Mouse (Mus musculus) splenic B cell, adult 2 months (primary cell): Measurements from ENCODE around the gene Tsc22d4.
"Not testable (repeated sequence)": the region's sequence is repeated elsewhere in the genome, so short reads cannot be mapped to it uniquely, and the experiment has no call there.

Experiments
- DNase-seq: peaks from one replicate; pipeline ENCODE4 v3.0.0-alpha.2; 2011; ENCODE audit warnings: low read depth, low spot score
- H3K27me3 ChIP-seq: 2 replicates; pipeline ENCODE4 v1.6.1; 2012; ENCODE audit warnings: mild to moderate bottlenecking, low read length, moderate library complexity, mixed read lengths; ENCODE audit not compliant: control insufficient read depth, poor library complexity, insufficient read depth, severe bottlenecking
- H3K36me3 ChIP-seq: 2 replicates; pipeline ENCODE4 v1.6.1; 2012; ENCODE audit warnings: mild to moderate bottlenecking, low read length, moderate library complexity, mixed read lengths; ENCODE audit not compliant: control insufficient read depth, poor library complexity, insufficient read depth, severe bottlenecking

The Tsc22d4 gene

GRCm38 (mm10) chr5:137745214-137746171 lies at the start of gene Tsc22d4:
Tsc22d4 (plus strand) TSS chr5:137745730.
- DNase-seq, result peak; percentile 90
- Histone ChIP-seq H3K36me3 (no peaks in the 10 kb centered on the region), H3K27me3 (no peaks in the 10 kb centered on the region)

DNA sequence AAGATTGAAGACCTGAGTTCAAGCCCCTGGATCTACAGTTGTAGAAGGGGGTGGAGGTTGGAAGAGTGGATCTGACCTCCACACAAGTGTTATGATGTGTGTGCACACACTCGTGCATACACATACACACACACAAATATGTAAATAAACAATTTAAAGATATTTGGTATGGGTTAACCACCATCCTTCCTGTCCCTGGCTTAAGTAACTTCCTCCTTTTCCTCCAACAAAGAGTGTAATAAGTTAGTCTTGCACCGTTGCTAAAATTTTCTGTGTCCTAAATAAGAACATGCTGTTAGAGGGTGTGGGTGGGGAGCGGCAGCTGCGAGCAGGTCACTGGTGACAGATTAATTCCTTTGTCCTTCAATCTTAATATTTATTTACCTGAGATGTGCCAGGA lies 49.6 kb upstream of the Tsc22d4 start:
- Histone ChIP-seq H3K36me3 (no peaks in the 10 kb centered on the region), H3K27me3 (no peaks in the 10 kb centered on the region)
- no peak for DNase-seq

GRCm38 (mm10) chr5:137699080-137699479 lies 46.5 kb upstream of the Tsc22d4 start:
- Histone ChIP-seq H3K27me3 (no peaks in the 10 kb centered on the region), H3K36me3 (no peaks in the 10 kb centered on the region)
- no peak for DNase-seq

DNA sequence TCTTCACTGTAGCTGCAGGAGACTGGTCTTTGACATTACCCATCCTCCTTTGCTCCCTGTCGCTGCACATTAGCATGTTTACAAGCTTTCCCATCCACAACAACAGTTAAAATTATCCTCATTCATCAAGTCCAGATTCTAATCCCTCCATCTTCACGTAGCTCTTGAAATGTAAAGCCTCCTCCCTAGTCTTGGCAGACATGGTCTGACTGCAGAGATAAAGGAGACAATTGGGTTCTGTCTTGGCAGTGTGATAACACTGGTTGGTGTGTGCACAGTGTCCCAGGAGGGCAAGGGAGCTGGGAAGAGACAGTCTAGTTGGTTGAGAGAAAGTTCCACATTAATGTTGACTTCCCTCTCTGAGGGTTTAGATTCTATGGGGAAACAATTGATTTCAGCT lies 45.7 kb upstream of the Tsc22d4 start:
- H3K36me3 ChIP-seq, result no peaks in the 10 kb centered on the region
- DNase-seq, result no peak
- H3K27me3 ChIP-seq, result no peaks in the 10 kb centered on the region

DNA sequence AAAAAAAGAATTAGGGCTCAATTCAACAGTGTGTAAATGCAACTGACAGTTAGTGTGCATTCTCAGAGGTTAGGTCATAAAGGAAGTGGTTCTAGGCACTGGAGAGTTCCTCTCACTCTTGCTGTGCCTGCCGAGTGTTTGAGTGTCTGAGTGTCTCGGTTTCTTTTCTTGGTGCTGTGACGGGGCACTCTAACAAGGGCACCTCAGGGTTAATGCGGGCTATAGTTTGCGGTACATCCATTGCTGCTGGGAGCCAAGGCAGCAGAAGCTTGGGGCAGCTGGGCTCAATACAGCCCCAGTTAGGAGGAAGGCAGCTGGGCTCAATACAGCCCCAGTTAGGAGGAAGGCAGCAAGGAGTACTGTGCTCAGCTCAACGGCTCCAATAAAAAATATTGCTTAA lies 40.3 kb upstream of the Tsc22d4 start:
- DNase-seq, result peak; percentile 33
- Histone ChIP-seq H3K36me3 (no peaks in the 10 kb centered on the region), H3K27me3 (no peaks in the 10 kb centered on the region)

- peak; percentile 86 for DNase-seq
- no peaks in the 10 kb centered on the region for H3K27me3 ChIP-seq
- no peaks in the 10 kb centered on the region for H3K36me3 ChIP-seq
Observed at GRCm38 (mm10) chr5:137706913-137707633, 38.5 kb upstream of the Tsc22d4 start.

DNA sequence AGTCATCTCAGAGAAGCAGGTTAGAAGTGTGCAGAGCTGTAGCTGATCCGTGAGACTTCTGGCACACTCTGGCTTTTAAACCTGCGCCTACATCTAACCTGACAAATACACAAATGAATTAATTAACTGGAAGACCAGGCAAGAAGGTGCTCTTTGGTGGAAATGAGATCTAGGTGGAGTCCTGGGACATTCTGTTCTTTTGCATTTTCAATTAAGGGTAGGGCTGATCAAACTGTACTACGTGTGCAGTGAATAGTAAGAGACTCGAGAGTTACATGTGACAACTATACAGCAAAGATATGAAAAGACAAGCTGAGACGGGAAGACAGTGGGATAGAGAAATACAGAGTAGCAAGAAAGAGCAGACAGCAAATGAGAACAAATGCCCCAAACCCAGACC lies 32.1 kb upstream of the Tsc22d4 start:
- Histone ChIP-seq H3K27me3 (no peaks in the 10 kb centered on the region), H3K36me3 (no peaks in the 10 kb centered on the region)
- DNase-seq, result no peak

DNA sequence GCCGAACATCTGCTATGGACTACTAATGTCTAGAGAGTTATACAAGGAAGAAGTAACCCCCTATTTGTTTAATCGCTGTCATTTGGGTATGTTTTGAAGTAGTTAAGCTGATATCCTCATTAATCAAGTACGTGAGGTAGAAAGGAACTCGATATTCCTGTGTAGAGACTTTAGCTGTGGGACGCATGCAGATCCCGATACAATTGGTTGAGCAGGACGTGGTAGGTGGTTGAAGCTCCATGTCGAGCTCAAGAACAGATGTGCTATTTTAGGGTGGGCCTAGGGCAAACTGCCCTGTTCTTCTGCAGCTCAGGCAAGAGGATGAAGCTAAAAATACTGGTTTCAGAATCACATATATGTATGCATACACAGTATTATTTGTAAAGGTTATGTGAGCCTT lies 29.8 kb upstream of the Tsc22d4 start:
- DNase-seq, result no peak
- H3K27me3 ChIP-seq, result no peaks in the 10 kb centered on the region
- no peaks in the 10 kb centered on the region for H3K36me3 ChIP-seq

GRCm38 (mm10) chr5:137718020-137718790 lies 27.3 kb upstream of the Tsc22d4 start:
- DNase-seq, result peak; percentile 72

DNA sequence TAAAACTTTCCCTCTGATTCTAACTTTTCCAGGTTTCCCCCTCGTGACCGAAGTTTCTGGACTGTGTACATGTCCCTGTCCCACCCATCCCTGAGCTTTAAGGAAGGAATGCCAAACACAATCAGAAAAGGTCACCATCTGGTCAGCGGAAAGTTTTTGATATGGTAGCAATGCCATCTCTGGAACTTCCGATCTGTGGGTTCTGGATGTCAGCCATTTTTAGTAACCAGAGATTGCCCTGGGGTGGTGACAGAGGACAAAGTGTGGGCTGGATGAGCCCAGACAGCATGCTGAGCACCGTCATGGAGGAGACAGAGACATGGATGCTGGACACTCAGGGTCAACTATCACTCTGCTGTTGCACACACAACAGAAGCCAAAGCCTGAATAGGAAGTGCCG lies 26.4 kb upstream of the Tsc22d4 start:
- no peaks in the 10 kb centered on the region for H3K27me3 ChIP-seq

More at GRCm38 (mm10) chr5:137718020-137718790, 27.3 kb upstream of the Tsc22d4 start:
- H3K36me3 ChIP-seq, result no peaks in the 10 kb centered on the region
- H3K27me3 ChIP-seq, result no peaks in the 10 kb centered on the region

GRCm38 (mm10) chr5:137720558-137721164 lies 24.9 kb upstream of the Tsc22d4 start:
- H3K36me3 ChIP-seq, H3K27me3 ChIP-seq: not testable (repeated sequence)
- DNase-seq, result peak; percentile 36

More for the DNA sequence above, 26.4 kb upstream of the Tsc22d4 start:
- DNase-seq, result no peak
- no peaks in the 10 kb centered on the region for H3K36me3 ChIP-seq

DNA sequence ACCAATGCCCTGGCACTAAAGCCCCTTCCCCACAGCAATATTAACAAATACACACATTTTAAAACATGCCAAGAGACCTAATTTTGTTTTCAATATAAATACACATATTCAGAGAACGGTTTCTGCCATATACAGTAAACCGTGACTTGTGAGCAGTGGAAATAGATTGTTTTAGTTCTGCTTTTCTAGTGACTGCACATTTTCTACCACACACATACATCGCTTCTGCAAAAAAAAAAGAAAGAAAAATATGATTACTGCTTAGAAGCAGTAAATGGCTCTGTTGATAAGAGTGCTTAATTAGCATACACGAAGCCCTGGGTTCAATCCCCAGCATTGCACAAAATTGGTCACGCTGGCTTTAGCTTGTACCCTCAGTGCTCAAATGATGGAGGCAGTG lies 21.7 kb upstream of the Tsc22d4 start:
- H3K27me3 ChIP-seq, result no peaks in the 10 kb centered on the region

GRCm38 (mm10) chr5:137726767-137727166 lies 18.8 kb upstream of the Tsc22d4 start:
- no peaks in the 10 kb centered on the region for H3K36me3 ChIP-seq
- H3K27me3 ChIP-seq, result no peaks in the 10 kb centered on the region
- DNase-seq, result no peak

More for the DNA sequence above, 21.7 kb upstream of the Tsc22d4 start:
- H3K36me3 ChIP-seq, result no peaks in the 10 kb centered on the region
- peak; percentile 66 for DNase-seq

DNA sequence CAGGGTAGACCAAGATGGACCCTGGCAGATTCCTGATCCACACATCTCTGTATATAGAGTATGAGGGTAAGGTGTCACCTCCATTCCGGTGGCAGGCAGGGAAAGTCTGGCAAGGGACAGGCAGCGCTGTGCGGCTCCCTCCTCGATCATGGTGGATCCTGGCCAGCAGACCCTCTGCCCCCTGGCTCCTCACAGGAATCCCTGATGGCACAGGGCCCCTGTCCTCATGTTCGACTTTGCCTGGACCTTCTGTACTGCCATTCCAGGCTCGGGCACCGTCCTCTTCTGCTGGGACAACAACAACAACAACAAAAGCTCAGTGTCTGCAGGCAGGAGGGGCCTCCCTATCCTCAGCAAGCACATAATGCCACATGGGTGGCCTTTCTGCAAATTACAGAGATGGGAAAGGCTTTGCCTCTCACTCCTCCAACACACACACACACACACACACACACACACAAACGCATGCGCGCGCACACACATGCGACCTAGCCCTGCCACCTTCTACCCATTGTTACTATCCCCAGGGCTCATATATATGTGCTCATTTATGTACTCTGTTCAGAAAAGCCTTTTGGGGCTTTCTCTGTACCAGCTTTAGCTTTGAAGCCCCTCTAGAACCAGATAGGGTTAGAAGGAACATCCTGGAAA lies 11.8 kb upstream of the Tsc22d4 start:
- no peak for DNase-seq
- Histone ChIP-seq H3K27me3 (no peaks in the 10 kb centered on the region), H3K36me3 (no peaks in the 10 kb centered on the region)
